ENCODE assay signal across 21 mouse cellular contexts in genomic region chr7:28965346-28965840, GRCm38 (mm10). TPM values are rescaled to one million over a fixed set of nuclear protein-coding genes. Genes with fewer than 3 reads are reported as not detected.
DNase-seq lines count a peak whose midpoint lies in the region; ATAC-seq lines count a peak whose summit lies in the region.
"Had no signal": no experiment of that assay in that cellular context is flagged by ENCODE, and none has a peak within 500 bp of the region (broad histone marks: within the 10 kb centered on the region; RNA-seq: fewer than 3 reads in every experiment).

No protein-coding gene starts in this region.

- no peak overlapping the region for H3K4me3 ChIP-seq in midbrain, embryonic 10.5 days
- no peak overlapping the region for H3K4me3 ChIP-seq in midbrain, embryonic 16.5 days (ENCODE audit: low read depth, low read length)
- no peak overlapping the region for H3K4me3 ChIP-seq in intestine, embryonic 16.5 days (ENCODE audit: low read length)
- H3K4me3 ChIP-seq in heart, embryonic 12.5 days = no peak overlapping the region
- H3K4me3 ChIP-seq: embryonic facial prominence, embryonic 12.5 days; forebrain, embryonic 12.5 days; heart, adult 2 months; heart, embryonic 13.5 days; hindbrain, embryonic 15.5 days had no signal

- H3K36me3 ChIP-seq in midbrain, embryonic 10.5 days = peaks cover 19% of the 10 kb centered on the region
- no peaks in the 10 kb centered on the region for H3K36me3 ChIP-seq in midbrain, embryonic 16.5 days (ENCODE audit: control insufficient read depth, insufficient read depth, low read length)
- no peaks in the 10 kb centered on the region for H3K36me3 ChIP-seq in intestine, embryonic 16.5 days (ENCODE audit: control insufficient read depth, insufficient read depth, low read length)
- H3K36me3 ChIP-seq in heart, embryonic 12.5 days = peaks cover 7% of the 10 kb centered on the region; the same call in 1 of the 2 replicates
- H3K36me3 ChIP-seq: hindbrain, embryonic 15.5 days had no signal

- no peaks in the 10 kb centered on the region for H3K27me3 ChIP-seq in midbrain, embryonic 10.5 days (ENCODE audit: low read depth, poor library complexity, severe bottlenecking)
- no peaks in the 10 kb centered on the region for H3K27me3 ChIP-seq in midbrain, embryonic 16.5 days (ENCODE audit: control insufficient read depth, insufficient read depth, low read depth, low read length)
- H3K27me3 ChIP-seq in intestine, embryonic 16.5 days (replicated peaks; ENCODE audit: control insufficient read depth, insufficient read depth, low read length) = no peaks in the 10 kb centered on the region
- H3K27me3 ChIP-seq in heart, embryonic 12.5 days (replicated peaks) = no peaks in the 10 kb centered on the region
- H3K27me3 ChIP-seq: embryonic facial prominence, embryonic 12.5 days; forebrain, embryonic 12.5 days; heart, embryonic 13.5 days; hindbrain, embryonic 15.5 days had no signal

- ATAC-seq in midbrain, embryonic 16.5 days = no peak
- no peak for ATAC-seq in intestine, embryonic 16.5 days
- no peak for ATAC-seq in heart, embryonic 12.5 days (ENCODE audit: insufficient number of reproducible peaks, low FRiP score)
- ATAC-seq: forebrain, embryonic 16.5 days; inflammation-experienced regulatory T-cells, adult 6 months had no signal

- DNase-seq in midbrain, embryonic 10.5 days (ENCODE audit: low spot score) = no peak
- peak; percentile 67 for DNase-seq in ES-CJ7 (ENCODE audit: low read depth, low spot score)
- peak; percentile 71 for DNase-seq in ZHBTc4 (ENCODE audit: low read depth, low spot score)
- DNase-seq in retina, postnatal 7 days (ENCODE audit: low read depth, low spot score) = peak; percentile 23
- DNase-seq in left cerebral cortex, postnatal 4 days = no peak
- DNase-seq: adrenal gland, postnatal 36 days; cerebellum, adult 11 months; cerebellum, adult 8-10 months; cerebellum, postnatal 25 days; gastrocnemius, postnatal 14 days; heart, adult 2 months; heart, postnatal 36 days had no signal

- WGBS in midbrain, embryonic 10.5 days = 73% methylated on average over 5 of the region's 5 CpGs
- WGBS in midbrain, embryonic 16.5 days = 78% methylated on average over 5 of the region's 5 CpGs
- whole genome bisulfite sequencing in intestine, embryonic 16.5 days = 68% methylated on average over 5 of the region's 5 CpGs
- WGBS in heart, embryonic 12.5 days = 74% methylated on average over 5 of the region's 5 CpGs

- H3K4me1 ChIP-seq in midbrain, embryonic 10.5 days = peaks cover 28% of the 10 kb centered on the region
- peaks cover 12% of the 10 kb centered on the region for H3K4me1 ChIP-seq in midbrain, embryonic 16.5 days (ENCODE audit: control insufficient read depth, insufficient read depth, low read length)
- 0 out of 2 replicates have a peak, but pooled peaks cover 6% of the 10 kb centered on the region for H3K4me1 ChIP-seq in intestine, embryonic 16.5 days (ENCODE audit: control insufficient read depth, insufficient read depth, low read length)
- H3K4me1 ChIP-seq in heart, embryonic 12.5 days (replicated peaks) = peaks cover 13% of the 10 kb centered on the region

- intact Hi-C loops in left cerebral cortex, postnatal 4 days (cut with DNase I) = no loop called here

- 0 out of 2 replicates have a peak overlapping the region, but pooled peaks have one; percentile 38 for H3K27ac ChIP-seq in midbrain, embryonic 10.5 days (replicated peaks)
- no peak overlapping the region for H3K27ac ChIP-seq in midbrain, embryonic 16.5 days (ENCODE audit: low read length)
- no peak overlapping the region for H3K27ac ChIP-seq in intestine, embryonic 16.5 days (ENCODE audit: low read length)
- no peak overlapping the region for H3K27ac ChIP-seq in heart, embryonic 12.5 days (ENCODE audit: poor library complexity, severe bottlenecking)
- H3K27ac ChIP-seq: embryonic facial prominence, embryonic 12.5 days; forebrain, embryonic 12.5 days; heart, adult 2 months; heart, embryonic 13.5 days; hindbrain, embryonic 15.5 days had no signal

- H3K9me3 ChIP-seq in midbrain, embryonic 10.5 days (replicated peaks) = no peaks in the 10 kb centered on the region
- H3K9me3 ChIP-seq in midbrain, embryonic 16.5 days (replicated peaks; ENCODE audit: control insufficient read depth, low read length, poor library complexity, severe bottlenecking) = no peaks in the 10 kb centered on the region
- no peaks in the 10 kb centered on the region for H3K9me3 ChIP-seq in intestine, embryonic 16.5 days (ENCODE audit: control insufficient read depth, low read length)
- no peaks in the 10 kb centered on the region for H3K9me3 ChIP-seq in heart, embryonic 12.5 days (replicated peaks)
- H3K9me3 ChIP-seq: embryonic facial prominence, embryonic 12.5 days; forebrain, embryonic 12.5 days; heart, embryonic 13.5 days; hindbrain, embryonic 15.5 days had no signal

- H3K4me2 ChIP-seq in midbrain, embryonic 16.5 days (ENCODE audit: low read length) = no peak overlapping the region
- no peak overlapping the region for H3K4me2 ChIP-seq in intestine, embryonic 16.5 days (ENCODE audit: low read depth, low read length)
- H3K4me2 ChIP-seq in heart, embryonic 12.5 days = no peak overlapping the region
- H3K4me2 ChIP-seq: embryonic facial prominence, embryonic 12.5 days; forebrain, embryonic 12.5 days; heart, embryonic 13.5 days; hindbrain, embryonic 15.5 days had no signal

- H3K9ac ChIP-seq in midbrain, embryonic 16.5 days (ENCODE audit: low read depth, low read length) = no peak overlapping the region
- H3K9ac ChIP-seq in intestine, embryonic 16.5 days (ENCODE audit: low read depth, low read length) = no peak overlapping the region
- no peak overlapping the region for H3K9ac ChIP-seq in heart, embryonic 12.5 days
- H3K9ac ChIP-seq: embryonic facial prominence, embryonic 12.5 days; forebrain, embryonic 12.5 days; heart, embryonic 13.5 days; hindbrain, embryonic 15.5 days had no signal

RNA-seq across cellular contexts. Expression of gene Actn4, which starts 3.3 kb away (rescaled TPM):
- 236 and 239 TPM in 2 replicates for polyA plus RNA-seq in midbrain, embryonic 10.5 days (2016; fragmentation: Nextera tagmentation; extraction: Ambion mirVana)
- 132 and 133 TPM in 2 replicates for polyA plus RNA-seq in midbrain, embryonic 16.5 days (2015; fragmentation: Nextera tagmentation; extraction: Ambion mirVana)
- polyA plus RNA-seq in intestine, embryonic 16.5 days (2015; fragmentation: Nextera tagmentation; extraction: Ambion mirVana) = 402 and 447 TPM in 2 replicates
- polyA plus RNA-seq in heart, embryonic 12.5 days (2016; fragmentation: Nextera tagmentation; extraction: Ambion mirVana) = 317 and 318 TPM in 2 replicates
- total RNA-seq in left cerebral cortex, postnatal 4 days (2021) = 100 to 1,000 TPM; 129 to 134 TPM

RNA-seq across cellular contexts. Expression of gene Eif3k, which starts 16.3 kb away (rescaled TPM):
- 402 and 429 TPM in 2 replicates for polyA plus RNA-seq in midbrain, embryonic 10.5 days (2016; fragmentation: Nextera tagmentation; extraction: Ambion mirVana)
- 279 TPM in 2 replicates for polyA plus RNA-seq in midbrain, embryonic 16.5 days (2015; fragmentation: Nextera tagmentation; extraction: Ambion mirVana)
- polyA plus RNA-seq in intestine, embryonic 16.5 days (2015; fragmentation: Nextera tagmentation; extraction: Ambion mirVana) = 355 and 362 TPM in 2 replicates
- polyA plus RNA-seq in heart, embryonic 12.5 days (2016; fragmentation: Nextera tagmentation; extraction: Ambion mirVana) = 254 and 255 TPM in 2 replicates
- 100 to 1,000 TPM; 212 to 213 TPM for total RNA-seq in left cerebral cortex, postnatal 4 days (2021)

RNA-seq across cellular contexts. Expression of gene Map4k1, which starts 16.5 kb away (rescaled TPM):
- polyA plus RNA-seq in midbrain, embryonic 10.5 days (2016; fragmentation: Nextera tagmentation; extraction: Ambion mirVana) = 7.9 and 11.4 TPM in 2 replicates
- 11.8 and 13.2 TPM in 2 replicates for polyA plus RNA-seq in midbrain, embryonic 16.5 days (2015; fragmentation: Nextera tagmentation; extraction: Ambion mirVana)
- polyA plus RNA-seq in intestine, embryonic 16.5 days (2015; fragmentation: Nextera tagmentation; extraction: Ambion mirVana) = 6.9 and 7.3 TPM in 2 replicates
- 5.8 and 6.5 TPM in 2 replicates for polyA plus RNA-seq in heart, embryonic 12.5 days (2016; fragmentation: Nextera tagmentation; extraction: Ambion mirVana)
- 10 to 100 TPM; 12.9 to 14.7 TPM for total RNA-seq in left cerebral cortex, postnatal 4 days (2021)

Comparison
In these comparisons a context has a peak if more than half of its experiments do, and no peak if none do; other contexts are left out.
1. DNase-seq: peak in ES-CJ7 (single experiment), ZHBTc4 (single experiment) and retina, postnatal 7 days (single experiment); none in midbrain, embryonic 10.5 days (single experiment) and left cerebral cortex, postnatal 4 days (single experiment).